Mouse (Mus musculus) neural tube, embryonic 10.5 days (tissue): ENCODE measurements around the gene Rsl1d1.

Source experiments
- DNase-seq: peaks from one replicate; pipeline ENCODE4 v3.0.0-alpha.2; 2017; ENCODE audit warnings: low spot score; ENCODE audit errors: extremely low spot score

The Rsl1d1 gene

DNA sequence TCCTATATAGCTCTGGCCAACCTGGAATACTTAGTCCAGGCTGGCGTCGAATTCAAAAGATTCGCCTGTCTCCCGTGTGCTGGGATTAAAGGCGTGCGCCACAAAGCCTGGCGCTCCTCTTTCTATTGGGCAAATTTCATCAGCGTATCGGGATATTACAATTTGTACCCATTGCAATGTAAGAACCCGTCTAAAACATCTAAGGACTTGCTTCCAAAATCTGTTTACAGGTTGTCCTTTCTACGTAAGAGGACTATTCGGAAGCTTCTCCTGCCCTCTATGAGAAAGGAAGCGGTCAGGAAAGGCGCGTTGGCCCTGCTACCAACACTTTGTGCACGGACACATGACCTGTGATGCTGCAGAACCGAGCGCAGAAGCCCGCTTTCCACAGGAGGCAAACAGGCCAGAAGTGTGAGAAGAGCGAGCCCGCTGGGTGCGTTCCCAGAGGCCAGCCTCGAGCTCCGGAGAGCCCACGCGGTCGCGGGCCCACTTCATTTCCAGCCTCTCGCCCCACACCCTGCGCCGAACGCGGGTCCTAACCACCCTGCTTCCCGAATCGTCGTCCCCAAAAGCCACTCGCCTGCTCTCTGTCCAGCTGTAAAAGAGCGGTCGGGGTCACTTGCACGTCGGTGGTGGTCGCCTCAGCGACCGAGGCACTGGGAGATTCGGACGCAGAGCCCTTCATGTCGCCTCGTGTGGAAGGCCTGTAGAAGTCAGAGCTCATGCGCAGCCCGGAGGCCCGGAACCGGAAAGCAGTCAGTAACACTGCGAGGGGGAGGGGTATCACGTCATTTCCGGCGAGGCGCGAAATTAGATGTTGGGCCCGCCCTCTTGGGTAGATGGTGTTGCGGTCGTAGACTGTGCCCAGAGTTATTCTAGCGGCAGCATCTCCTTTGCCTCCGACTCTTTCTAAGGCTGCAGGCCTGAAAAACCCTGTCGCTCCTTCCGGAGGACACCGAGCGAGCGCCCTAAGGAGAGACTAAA, at the start of gene Rsl1d1:
Rsl1d1 (minus strand) TSS at position 761 of the 984 bp plus-strand sequence.
- DNase-seq: peak; percentile 98

- no peak for DNase-seq
These were observed 44.7 kb upstream of the Rsl1d1 start for GRCm38 (mm10) chr16:11247791-11248190.

DNA sequence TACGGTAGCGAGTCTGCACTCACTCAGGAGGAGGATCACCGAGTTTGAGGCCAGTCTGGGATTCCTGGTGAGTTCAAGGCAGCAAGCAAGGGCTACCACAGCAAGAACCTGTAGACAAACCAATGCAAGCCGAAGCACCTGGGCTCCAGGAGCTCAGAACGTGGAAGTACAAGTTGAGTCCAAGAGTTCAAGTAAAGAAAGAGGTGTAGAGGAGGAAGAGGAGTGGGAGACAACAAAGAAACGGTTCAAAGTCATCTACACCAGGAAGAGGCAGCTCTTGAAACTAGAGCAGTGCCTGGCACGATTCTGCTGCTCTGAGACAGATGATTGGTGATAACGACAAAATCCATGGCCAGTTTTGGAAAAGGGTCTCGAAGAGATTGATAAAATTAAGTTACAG, 42.6 kb upstream of the Rsl1d1 start:
- DNase-seq: no peak

- no peak for DNase-seq
These were observed 39.3 kb upstream of the Rsl1d1 start for GRCm38 (mm10) chr16:11242401-11242800.

DNA sequence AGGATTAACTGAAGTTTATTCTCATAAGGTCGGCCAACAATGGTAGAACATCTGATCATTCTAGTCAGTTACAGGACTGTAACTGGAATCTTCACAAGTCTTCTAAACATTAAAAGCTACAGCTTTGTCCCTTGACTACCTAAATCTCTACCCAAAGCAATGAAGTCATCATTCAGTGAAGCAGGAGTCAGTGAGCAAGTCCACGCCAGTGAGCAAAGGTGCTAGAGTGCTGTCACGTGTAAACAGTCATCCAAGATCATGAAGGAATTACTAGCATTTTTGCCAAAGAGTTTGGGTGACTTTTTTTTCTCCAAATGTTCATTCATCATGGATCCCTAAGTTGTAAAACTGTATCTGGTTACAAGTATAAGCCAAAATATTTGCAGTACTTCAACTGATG, 14.7 kb upstream of the Rsl1d1 start:
- DNase-seq: no peak

DNA sequence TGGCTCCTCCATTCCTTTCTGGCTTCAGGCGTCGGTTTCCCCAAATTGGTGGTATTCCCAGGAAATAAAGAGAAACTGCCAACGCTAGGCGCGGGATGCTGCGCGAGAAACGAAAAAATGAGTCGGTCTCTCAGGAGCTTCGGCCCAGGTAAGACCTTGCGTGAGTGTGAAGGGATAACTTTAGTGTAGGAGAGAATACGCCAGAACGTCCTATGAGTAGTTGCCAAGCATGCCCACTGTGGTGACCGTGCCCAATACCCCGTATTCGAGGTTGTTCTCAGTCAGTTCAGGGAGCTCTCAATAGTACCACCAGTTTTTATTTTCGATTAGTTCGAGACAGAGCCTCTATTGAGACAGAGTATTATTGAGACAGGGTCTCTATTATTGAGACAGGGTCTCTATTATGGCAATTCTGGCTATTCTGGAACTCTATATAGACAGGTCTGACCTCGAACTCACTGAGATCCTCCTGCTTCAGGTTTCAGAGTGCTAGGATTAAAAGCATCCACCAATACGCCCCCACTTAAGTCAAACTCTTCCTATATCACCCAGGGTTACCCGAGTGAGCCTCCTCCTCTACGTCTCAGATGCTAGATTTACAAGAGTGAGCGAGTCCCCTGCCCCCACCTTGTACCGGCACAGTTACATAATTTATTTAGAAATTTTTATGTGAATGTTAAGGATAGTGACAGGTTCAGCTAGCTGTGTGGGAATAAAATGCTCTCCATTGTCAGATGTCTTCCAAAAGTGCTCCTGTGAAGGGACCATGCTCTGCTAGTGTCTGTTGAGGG, 664 bp upstream of the Rsl1d1 start:
- DNase-seq: no peak

DNA sequence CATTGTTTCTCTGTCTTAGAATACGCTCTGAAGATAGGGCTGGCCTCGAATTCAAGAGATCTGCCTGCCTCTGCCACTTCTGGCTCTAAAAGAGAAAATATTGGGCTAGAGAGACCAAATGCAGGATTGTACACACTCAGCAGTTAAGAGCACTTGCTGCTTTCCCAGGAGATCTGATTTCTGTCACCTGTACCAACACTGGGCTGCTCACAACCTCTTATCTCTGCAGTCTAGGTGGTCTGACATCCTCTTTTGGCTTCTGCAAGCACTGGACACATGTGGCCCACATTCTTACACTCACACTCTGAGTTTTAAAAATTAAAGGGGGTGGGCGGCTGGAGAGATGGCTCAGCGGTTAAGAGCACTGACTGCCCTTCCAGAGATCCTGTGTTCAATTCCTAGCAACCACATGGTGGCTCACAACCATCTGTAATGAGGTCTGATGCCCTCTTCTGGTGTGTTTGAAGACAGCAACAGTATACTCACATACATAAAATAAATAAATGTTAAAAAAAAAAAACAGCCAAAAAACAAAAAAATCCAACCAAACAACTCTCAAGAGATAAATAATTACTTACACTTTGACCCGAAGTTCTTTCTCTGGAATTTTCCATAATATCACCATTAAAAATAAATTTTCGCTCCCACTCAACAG, 1.3 kb downstream of the Rsl1d1 start:
- no peak for DNase-seq

DNA sequence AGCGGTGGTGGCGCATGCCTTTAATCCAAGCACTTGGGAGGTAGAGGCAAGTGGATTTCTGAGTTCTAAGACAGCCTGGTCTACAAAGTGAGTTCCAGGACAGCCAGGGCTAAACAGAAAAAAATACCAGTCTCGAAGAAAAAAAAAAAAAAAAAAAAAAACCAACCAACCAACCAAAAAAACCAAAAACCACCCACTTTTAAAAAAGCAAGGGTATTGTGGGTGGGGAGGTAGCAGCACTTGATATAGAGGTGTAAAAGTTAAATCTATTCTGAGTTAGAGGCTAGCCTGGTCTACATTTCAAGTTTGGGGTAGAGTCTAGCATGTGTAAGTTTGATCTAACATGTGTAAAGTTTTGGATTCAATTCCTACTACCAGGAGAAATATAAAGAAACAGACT, 2.9 kb downstream of the Rsl1d1 start:
- no peak for DNase-seq

DNA sequence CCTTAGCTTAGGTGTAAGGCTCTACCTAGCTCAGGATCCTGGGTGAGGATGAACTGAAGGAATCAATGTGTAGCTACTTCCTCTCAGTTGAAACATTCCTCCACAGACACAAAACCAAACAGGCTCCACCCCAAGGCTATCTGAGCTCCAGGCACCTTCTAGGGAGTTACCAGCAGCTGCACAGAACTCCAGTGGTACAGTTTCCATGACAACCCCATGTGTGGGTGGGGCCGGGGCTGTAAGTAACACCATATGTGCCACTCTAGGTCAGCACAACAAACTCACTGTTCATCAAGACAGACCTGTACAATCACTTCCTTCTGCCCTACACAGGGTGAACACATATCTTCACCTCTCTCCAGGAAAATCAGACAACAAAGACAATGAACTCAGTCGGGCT, 4.7 kb downstream of the Rsl1d1 start:
- peak; percentile 55 for DNase-seq

- DNase-seq: no peak
These were observed 6.1 kb downstream of the Rsl1d1 start for GRCm38 (mm10) chr16:11197052-11197451.

- no peak for DNase-seq
These were observed 9.9 kb downstream of the Rsl1d1 start for GRCm38 (mm10) chr16:11193231-11193630.

DNA sequence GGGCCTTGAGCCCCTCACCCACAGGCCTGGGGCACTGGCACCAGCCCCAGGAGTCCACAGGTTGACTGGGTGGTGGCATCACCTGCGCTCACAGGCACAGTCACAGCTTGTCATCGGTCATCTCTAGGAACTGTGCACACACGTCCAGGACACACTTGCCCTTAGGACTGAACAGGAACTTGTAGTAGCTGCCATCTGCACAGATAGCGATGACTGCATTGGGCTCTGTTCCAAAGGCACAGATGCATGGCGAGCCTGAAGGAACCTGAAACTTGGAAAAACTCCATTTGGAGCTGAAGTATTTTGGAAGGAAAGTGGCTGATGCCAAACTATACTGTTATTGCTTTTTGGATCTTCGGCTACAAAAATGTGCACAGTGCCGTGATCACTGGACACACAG, 13.0 kb downstream of the Rsl1d1 start:
- DNase-seq: no peak

- DNase-seq: no peak
These were observed 25.7 kb downstream of the Rsl1d1 start for GRCm38 (mm10) chr16:11177404-11177803.

DNA sequence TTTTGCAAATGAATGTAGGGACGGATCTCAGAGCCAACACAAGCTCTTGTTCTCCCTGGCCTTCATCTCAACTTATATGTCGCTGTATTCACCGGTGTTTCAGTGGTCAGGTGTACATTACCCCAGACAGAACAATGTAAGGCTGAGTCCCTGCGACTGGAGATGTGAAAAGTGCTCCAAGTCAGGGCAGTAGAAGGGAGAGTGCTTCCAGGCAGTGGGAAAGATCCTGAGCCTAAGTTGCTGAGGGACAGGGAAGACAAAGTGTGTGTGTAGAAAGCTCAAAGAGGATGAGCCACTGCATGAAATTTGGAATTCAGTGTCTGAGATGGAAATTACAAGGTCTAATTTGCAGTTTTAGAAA, 26.3 kb downstream of the Rsl1d1 start:
- DNase-seq: no peak

DNA sequence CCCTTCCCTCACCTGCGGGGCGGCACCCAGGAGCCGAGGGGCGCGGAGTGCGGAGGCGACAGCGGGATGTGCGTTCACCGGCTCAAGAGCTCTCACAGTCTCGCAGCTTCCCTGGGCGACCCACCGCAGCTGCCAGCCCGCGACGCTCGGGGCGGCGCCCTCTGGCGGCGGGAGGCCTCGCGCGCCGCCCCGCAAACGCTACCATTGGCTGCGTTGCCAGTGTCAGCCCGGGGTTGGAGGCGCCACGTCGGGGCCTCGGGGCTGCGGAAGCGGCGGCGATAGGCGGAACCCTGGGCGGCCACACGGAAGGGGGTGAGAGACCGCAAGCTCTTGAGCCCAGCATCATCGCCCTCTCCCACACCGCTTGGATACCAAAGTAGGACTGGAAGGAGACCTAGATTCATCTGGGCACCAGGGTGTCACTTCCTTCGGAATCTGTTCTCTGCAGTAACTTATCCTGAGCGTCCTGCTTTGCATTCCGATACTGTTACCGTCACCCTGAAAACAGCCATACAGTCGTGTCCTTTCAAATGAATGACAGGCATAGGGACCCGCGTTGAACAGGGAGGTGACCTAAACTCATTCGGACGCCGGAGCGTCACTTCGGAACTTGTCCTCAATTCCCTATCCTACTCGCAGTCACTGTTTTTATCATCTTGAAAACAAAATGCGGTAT, 26.8 kb downstream of the Rsl1d1 start, which contains the start of gene Zc3h7a:
Zc3h7a (minus strand) TSS at position 186 of the 676 bp plus-strand sequence.
- DNase-seq: peak; percentile 89

DNA sequence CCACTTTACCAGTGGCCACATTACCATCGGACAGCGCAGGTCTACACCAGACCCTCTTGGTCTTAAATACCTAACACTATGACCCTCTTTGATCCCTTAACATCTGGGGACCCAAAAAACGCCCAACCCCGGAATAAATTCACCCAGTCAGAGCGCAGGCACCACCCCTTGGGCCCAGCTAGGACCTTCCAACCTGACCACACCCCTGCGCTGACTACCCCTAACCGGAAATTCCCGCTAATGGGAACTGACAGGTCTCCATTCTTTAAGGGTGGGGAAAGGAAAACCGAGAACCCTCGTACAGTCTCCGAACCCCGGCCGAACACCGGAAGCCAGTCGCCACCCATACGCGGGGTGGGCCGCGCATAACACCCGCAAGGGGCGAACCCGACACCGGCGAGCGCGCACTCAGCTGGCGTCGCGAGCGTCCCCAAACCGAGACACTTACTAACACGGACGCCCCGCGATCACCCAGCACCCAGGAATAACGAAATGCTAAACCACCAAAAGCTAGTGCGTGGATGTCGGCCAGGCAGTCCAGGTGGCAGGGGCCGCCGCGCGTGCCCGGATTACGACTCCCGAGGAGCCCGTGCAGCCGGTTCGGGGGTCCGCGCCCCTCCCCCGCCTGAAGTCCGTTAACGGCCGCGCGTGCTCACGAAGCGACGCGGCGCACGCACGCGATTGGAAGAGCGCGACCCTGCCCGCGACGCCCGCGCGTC, 27.5 kb downstream of the Rsl1d1 start:
- DNase-seq: peak; percentile 71

- DNase-seq: no peak
These were observed 28.0 kb downstream of the Rsl1d1 start for GRCm38 (mm10) chr16:11175100-11175488.

- DNase-seq: peak; percentile 59
These were observed 28.5 kb downstream of the Rsl1d1 start for GRCm38 (mm10) chr16:11174671-11175081.

- no peak for DNase-seq
These were observed 31.5 kb downstream of the Rsl1d1 start for GRCm38 (mm10) chr16:11171679-11172078.

- DNase-seq: no peak
These were observed 36.7 kb downstream of the Rsl1d1 start for GRCm38 (mm10) chr16:11166431-11166830.
